Mouse (Mus musculus) MEL-GATA-1-ER (cell line): ENCODE results near the gene Slc38a1.

Source experiments
- DNase-seq: peaks from one replicate; pipeline ENCODE4 v3.0.0-alpha.2; 2012; ENCODE audit warnings: low read depth; ENCODE audit errors: extremely low read depth

Gene Slc38a1

GRCm38 (mm10) chr15:96642436-96643405 lies at the start of gene Slc38a1:
TSS of gene Slc38a1 (minus strand) at chr15:96642913.
- no peak for DNase-seq

DNA sequence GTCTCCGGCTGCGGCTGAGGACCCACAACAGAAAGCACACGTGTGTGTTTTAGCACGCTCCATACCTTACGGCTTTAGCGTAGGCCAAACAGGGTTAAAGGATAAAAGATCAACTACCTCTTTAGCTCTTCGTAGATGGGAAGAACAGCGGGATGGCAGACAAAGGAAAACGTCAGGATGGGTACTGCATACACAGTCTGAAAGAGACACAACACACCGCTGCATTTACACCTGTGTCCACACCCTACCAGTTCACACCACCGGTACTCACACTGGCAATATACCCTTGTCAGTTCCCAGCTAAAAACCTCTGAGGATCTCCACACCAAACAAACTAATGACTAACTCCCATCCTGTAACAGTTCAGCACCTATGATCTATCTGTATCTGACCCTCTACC lies 49.7 kb upstream of the Slc38a1 start:
- no peak for DNase-seq

- DNase-seq = no peak
Observed at GRCm38 (mm10) chr15:96691381-96691780, 48.7 kb upstream of the Slc38a1 start.

- no peak for DNase-seq
Observed at GRCm38 (mm10) chr15:96690829-96691228, 48.1 kb upstream of the Slc38a1 start.

GRCm38 (mm10) chr15:96689919-96690318 lies 47.2 kb upstream of the Slc38a1 start:
- no peak for DNase-seq

DNA sequence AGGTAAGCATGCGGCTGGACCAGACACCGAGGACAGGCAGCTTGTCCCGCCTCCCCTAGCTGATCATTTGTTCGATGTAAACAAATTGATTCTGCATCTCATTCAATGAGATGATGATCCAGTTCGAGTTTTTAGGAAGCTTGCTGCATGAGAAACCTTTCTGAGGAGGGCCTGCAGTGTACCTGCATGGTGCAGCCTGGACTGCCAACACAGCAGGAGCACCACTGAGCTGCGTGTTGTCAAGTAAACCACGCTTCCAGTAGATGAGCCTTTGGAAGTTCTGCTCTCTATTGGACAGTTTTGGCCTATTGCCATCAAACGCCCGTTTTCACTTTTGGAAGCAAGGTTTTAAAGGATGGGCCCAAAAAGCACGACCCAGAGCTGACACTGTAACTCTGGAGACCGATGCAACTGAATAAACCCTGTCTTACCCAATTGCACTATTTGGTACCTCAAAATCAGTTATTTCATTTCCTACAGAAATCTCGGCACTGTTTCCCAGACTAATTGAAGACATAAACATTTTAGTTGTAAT lies 46.1 kb upstream of the Slc38a1 start:
- DNase-seq = no peak

DNA sequence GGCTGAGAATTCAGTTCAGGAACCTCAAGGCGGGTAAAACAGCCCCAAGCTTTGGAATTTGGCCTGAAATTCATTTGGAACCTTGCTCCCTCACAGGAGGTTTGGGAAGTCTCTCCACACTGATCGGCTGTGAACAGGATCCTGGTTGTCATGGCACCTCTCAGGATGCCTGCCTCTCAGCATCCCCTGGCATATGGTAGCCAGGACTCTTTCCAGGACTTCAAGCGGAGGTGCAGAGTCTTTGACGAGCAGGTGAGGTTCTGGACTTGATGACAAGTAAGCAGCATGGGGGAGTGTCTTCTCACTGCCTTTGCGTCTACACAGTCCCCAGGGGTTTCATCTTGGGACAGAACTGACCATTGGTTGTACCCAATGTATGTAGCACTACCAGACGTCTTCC lies 45.3 kb upstream of the Slc38a1 start:
- DNase-seq = no peak

DNA sequence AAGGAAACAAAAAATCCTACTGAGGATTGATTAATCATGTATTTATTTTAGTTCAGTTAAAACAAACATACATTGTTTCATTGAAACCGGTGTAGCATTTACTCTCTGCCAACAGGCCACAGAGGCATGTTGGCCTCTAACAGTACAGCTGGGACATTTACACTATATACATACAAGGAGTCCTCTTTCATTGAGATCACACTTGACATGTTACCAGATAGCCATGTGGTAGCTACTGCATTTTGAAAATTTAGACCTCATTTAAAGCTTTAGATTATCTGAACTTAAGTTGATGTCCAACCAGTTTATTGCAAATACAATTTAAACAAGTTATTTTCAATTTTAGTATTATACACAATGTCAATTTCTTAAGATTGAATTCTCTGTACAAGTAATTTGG lies 44.7 kb upstream of the Slc38a1 start:
- no peak for DNase-seq

DNA sequence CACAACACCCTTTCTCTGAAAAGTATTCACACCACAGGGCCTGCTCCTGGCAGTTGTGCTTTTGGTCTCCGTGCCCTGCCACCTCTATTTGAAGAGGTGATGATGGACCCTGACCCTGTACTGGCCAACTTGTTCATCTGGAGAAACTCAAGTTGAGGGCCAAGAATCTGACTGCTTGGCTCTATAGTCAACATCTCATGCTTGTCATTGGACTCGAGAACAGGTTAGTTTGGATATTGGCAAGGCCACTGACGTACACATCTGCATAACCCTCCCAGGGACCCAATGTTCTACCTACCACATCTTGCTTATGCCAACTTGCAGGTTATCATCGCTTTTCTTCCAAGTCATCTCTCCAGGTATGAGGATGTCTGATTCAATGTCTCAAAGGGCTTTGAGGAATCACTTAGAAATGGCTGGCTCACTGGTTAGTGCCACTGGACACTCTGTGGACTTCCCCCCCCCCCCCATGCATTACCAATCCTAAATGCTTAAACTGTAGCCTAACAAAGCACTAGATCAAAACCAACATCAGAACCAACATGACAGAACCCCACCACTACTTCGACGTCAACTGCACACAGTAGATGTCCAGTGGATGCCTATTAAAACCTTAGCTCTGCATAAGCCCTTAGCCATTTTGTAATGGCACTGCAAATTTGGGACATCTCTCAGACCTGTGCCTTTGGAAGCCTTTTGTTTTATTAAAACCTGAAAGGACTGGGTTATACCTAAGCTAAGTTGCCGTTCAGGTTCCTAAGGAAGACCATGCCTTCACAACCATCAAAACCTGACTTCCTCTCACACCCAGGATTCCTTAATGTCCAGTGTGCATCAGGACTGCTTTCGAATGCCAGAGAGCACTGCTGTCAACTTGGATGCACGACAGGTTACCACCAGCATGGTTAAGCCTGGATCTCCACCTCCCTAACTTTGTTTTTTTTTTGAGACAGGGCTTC lies 43.8 kb upstream of the Slc38a1 start:
- DNase-seq = no peak

- DNase-seq = no peak
Observed at GRCm38 (mm10) chr15:96685273-96685672, 42.6 kb upstream of the Slc38a1 start.

GRCm38 (mm10) chr15:96684132-96684830 lies 41.6 kb upstream of the Slc38a1 start:
- DNase-seq = no peak

DNA sequence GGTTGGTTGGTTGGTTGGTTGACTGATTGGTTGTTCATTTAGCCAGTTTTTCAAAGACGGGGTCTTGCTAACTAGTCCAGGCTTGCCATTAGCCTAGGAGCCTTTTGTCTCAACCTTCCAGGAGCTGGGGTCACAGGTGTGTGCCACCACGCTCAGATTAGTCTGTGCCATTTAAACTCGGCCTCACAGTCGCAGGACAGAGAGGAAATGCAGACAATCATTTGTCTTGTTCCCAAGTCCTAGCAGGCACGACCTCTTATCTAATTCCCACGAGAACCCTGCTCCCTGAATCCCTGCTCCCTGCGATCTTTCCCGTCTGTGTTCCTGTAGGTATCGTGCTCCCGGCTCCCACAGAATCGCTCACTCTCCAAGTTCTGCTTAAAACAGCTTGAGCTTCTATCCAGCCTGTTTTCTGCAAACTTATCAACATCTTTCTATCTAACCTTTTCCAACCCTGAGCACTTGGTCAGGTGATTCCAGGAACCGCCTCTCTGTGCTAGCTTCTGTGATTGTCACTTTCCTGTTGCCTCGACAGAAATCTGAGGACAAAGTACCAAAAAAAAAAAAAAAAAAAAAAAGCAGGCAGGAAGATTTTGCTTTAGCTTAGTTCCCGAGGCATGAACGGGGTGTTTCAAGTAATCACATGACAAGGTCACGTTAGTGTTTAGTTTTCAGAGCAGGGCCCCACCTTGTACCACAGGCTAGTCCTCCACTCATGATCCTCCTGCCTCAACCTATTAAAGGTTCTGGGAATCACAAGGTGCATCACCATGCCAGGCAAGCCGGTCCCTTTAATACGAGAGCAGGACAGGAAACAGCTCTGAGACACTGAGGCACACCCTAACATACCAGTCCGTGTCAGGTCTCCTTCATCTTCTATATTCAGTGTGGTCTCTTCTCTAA lies 36.4 kb upstream of the Slc38a1 start:
- DNase-seq = no peak

DNA sequence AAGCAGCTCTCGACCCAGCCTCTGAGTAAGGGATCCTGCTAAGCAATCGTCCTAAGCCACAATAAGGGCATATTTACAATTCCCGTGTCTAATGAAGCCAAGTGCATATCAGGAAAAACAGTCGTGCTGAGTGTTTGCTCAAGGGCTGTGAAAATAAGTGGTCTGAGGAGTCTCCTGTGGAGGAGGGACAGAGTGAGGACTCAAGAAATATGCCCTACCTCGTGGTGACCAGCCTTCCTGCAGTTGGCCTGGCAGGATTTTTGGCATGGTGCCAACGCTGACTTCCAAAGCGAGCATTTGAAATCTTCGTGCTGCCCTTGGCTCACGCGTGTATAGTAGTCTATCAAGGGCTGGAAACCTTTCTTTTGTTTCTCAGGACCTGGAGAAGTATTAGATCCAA lies 33.8 kb upstream of the Slc38a1 start:
- no peak for DNase-seq

DNA sequence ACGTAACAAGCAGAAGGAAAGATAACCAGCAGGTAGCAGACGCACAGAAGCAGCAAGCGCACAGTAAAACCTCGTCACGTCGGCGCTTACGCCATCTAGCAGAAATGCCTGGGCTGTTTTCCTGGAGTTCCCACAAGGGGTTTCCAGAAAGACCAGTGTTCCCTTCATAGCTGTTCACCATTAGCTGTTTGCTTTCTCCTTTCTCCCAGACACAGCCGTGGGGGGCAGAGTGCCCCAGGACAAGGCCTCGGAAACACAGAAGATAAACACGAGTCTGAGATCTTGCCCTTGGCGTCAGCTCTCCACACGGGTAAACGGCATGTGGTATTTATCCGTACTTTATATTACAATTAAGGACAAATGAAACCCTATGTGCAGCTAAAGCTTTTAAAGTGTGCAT lies 33.0 kb upstream of the Slc38a1 start:
- DNase-seq = no peak

DNA sequence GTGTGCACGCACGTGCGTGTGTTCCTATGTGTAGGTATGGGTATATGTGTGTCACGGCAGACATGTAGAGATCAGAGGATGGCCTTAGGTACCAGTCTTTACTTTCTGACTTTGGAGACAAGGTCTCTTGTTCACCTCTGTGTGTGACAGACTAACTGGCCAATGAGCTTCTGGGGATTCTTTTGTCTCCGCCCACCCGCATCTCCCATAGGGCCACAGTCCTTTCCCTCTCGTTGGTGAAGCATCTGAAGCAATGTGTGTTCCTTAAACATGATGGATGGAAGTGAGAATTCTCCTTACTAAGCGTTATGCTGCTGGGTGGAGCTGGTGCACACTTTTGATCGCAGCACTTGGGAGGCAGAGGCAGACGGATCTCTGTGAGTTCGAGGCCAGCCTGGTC lies 32.3 kb upstream of the Slc38a1 start:
- no peak for DNase-seq

GRCm38 (mm10) chr15:96674089-96674488 lies 31.4 kb upstream of the Slc38a1 start:
- DNase-seq = no peak

DNA sequence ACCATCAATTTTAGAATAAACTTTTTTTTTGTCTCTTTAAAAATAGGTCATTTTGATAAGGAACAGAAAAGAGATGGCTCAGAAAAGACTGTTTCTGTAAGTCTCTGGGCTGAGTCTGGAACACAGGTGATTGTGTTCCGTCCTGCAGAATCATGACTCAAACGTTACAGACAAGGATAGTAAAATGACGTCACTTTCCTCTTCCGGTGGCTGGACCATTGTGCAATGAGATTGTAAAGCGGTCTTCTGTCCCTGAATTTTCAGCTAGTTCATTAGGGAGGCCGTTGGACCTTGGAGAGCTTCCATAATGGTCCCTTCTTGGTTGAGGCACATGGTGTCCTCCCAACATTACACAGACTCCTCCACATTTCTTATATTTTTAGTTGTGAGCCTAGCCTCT lies 27.0 kb upstream of the Slc38a1 start:
- no peak for DNase-seq

GRCm38 (mm10) chr15:96666663-96667062 lies 23.9 kb upstream of the Slc38a1 start:
- DNase-seq = peak; percentile 70

- peak; percentile 90 for DNase-seq
Observed at GRCm38 (mm10) chr15:96665889-96666288, 23.2 kb upstream of the Slc38a1 start.

- DNase-seq = no peak
Observed at GRCm38 (mm10) chr15:96660590-96661141, 18.0 kb upstream of the Slc38a1 start.
